Mouse (Mus musculus): ENCODE measurements around the gene Cyp4f18. TPM values are rescaled to one million over a fixed set of nuclear protein-coding genes. Genes with fewer than 3 reads are reported as not detected.

Cyp4f18 gene
- 0.15 TPM in 2 replicates for polyA plus RNA-seq (2012; rRNA removed)

DNA sequence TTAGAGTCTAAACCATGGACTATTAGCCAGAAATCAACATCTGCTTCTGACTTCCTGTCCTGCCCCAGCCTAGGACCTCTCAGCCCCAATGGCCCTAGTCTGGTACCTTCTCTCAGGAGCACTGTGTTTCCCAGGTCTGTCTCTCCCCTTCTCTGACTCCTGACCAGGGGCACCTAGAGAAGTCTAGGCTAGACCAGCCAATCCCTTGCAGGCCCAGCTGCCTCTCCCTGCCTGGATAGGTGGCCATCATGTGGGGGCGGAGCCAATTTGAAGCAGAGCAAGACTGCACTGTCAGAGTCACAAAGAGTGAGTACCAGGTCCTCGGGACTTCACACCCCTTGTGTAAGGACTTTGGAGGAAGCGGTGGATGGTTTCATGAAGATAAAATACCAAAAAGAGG, at the start of gene Cyp4f18:
Gene Cyp4f18 (minus strand): TSS at position 154 of the 400 bp plus-strand sequence.

DNA sequence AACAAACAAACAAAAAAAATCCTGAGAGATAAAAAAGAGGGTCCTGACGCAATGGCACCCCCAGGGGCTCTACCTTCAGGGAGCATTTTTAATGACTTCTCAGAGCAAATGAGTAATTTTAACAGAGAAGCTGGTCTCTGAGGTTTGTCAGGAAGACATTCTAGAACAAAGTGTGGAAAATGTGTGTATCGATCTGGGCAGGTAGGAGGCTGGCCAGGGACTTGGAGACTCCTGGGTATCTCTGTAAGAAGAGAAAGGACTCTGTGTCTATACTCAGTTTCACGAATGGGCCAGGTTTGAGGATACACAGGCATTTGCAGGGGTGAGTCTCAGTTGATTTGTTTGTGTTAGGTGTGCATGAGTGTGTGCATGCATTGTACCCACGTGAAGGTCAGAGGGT, 31.5 kb upstream of the Cyp4f18 start, which contains the start of gene Olfr372:
Gene Olfr372 (plus strand): TSS at position 301 of the 400 bp plus-strand sequence.

DNA sequence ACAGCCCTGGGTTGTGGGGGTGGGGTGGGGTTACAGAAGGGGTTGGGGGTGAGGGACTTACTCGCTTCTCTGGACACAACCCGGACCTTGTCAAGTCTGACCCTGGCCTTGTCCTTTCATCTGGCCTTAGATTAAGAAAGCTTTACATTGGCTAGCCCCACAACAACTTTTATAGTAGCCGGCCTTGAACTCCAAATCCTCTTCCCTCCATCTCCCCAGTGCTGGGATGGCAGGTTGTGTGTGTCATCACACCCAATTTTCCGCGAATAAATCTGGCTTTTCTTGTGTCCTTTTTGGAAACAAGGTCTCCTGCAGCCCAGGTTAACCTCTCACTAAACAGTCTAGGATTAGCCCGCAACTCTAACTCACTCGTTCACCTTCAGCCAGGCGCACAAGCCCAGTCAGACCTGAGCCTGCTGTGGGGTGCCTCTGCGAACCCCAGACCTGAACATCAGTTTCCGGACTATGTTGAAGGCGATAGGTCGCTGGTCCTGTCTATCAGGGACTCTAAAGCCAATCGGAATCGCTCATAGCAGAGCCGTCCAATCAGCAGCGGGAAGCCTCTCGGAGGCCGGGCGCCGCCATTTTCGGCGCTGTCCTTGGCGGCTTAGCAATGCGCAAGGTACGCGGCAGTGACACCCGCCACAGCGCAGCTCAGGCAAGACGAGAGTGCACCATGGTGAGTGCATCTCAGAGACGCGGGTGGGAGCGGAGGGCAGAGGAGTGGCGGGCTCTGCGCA, 58.8 kb downstream of the Cyp4f18 start, which contains the start of gene Zfp961:
Gene Zfp961 (plus strand): TSS at position 557 of the 740 bp plus-strand sequence.

Other genes starting within 250 kb of the Cyp4f18 start
- gene Zfp709, start 127.6 kb downstream of the Cyp4f18 start, polyA plus RNA-seq (2012; rRNA removed) = 2.8 and 3.0 TPM in 2 replicates
- gene Zfp882, start 101.0 kb downstream of the Cyp4f18 start, polyA plus RNA-seq (2012; rRNA removed) = 10.1 and 12.8 TPM in 2 replicates
- 19.3 and 19.6 TPM in 2 replicates for gene Zfp617, start 101.0 kb downstream of the Cyp4f18 start, polyA plus RNA-seq (2012; rRNA removed)
- gene Zfp961, start 58.6 kb downstream of the Cyp4f18 start, polyA plus RNA-seq (2012; rRNA removed) = 23.7 and 24.7 TPM in 2 replicates
- gene Olfr372, start 31.6 kb upstream of the Cyp4f18 start, polyA plus RNA-seq (2012; rRNA removed) = not detected in 2 replicates
- gene Olfr373, start 73.6 kb upstream of the Cyp4f18 start, polyA plus RNA-seq (2012; rRNA removed) = not detected in 2 replicates
- gene Olfr374, start 97.4 kb upstream of the Cyp4f18 start, polyA plus RNA-seq (2012; rRNA removed) = not detected in 2 replicates
- gene Tpm4, start 125.3 kb upstream of the Cyp4f18 start, polyA plus RNA-seq (2012; rRNA removed) = 184 and 195 TPM in 2 replicates
- gene Rab8a, start 151.6 kb upstream of the Cyp4f18 start, polyA plus RNA-seq (2012; rRNA removed) = 120 and 132 TPM in 2 replicates
- gene Hsh2d, start 180.0 kb upstream of the Cyp4f18 start, polyA plus RNA-seq (2012; rRNA removed) = 0.15 TPM in 2 replicates
- 0.03 TPM in 1 of 2 replicates, not detected in the other for gene Cib3, start 203.2 kb upstream of the Cyp4f18 start, polyA plus RNA-seq (2012; rRNA removed)
- not detected in 2 replicates for gene Gm11034, start 204.0 kb upstream of the Cyp4f18 start, polyA plus RNA-seq (2012; rRNA removed)
- 87.3 and 98.8 TPM in 2 replicates for gene Fam32a, start 210.1 kb upstream of the Cyp4f18 start, polyA plus RNA-seq (2012; rRNA removed)
- 222 and 230 TPM in 2 replicates for gene Ap1m1, start 230.4 kb upstream of the Cyp4f18 start, polyA plus RNA-seq (2012; rRNA removed)